Mouse (Mus musculus): ENCODE measurements around the gene Pdia5. TPM values are rescaled to one million over a fixed set of nuclear protein-coding genes. Genes with fewer than 3 reads are reported as not detected.

The Pdia5 gene
- total and polyA plus RNA-seq, 3 experiments, result not detected

- no peak overlapping the region for H3K9ac ChIP-seq (ENCODE audit: insufficient read depth, low read depth)
- TF ChIP-seq MAFK (IDR thresholded peaks at IDR 0.05; ENCODE audit: insufficient replicate concordance, low read length), result no peak
- no peak for TF ChIP-seq USF1 (IDR thresholded peaks at IDR 0.05; ENCODE audit: low read depth, low read length)
- no peak for TF ChIP-seq TCF12 (IDR thresholded peaks at IDR 0.05; ENCODE audit: low read depth, low read length)
- TF ChIP-seq E2F4 (IDR thresholded peaks at IDR 0.05; ENCODE audit: insufficient replicate concordance, low read depth, low read length), result no peak
- no peak for TF ChIP-seq TBP (conservative IDR thresholded peaks at IDR 0.05; ENCODE audit: low read depth, low read length)
- TF ChIP-seq CHD1 (IDR thresholded peaks at IDR 0.05; ENCODE audit: low read depth, low read length), result no peak
- TF ChIP-seq ZMIZ1 (IDR thresholded peaks at IDR 0.05; ENCODE audit: low read depth, low read length), result no peak
- TF ChIP-seq USF2 (conservative IDR thresholded peaks at IDR 0.05; ENCODE audit: low read depth, low read length), result no peak
- no peak for TF ChIP-seq JUND (conservative IDR thresholded peaks at IDR 0.05; ENCODE audit: low read depth, low read length)
- in situ Hi-C loops (cut with MboI; ENCODE audit: low pct_ligation_motif_present, low pct_unique_long_range_greater_than_20kb, low sequenced_read_pairs) (no loop called here), dilution Hi-C loops (cut with MboI; ENCODE audit: extremely low pct_ligation_motif_present, extremely low pct_unique_long_range_greater_than_20kb, low sequenced_read_pairs) (no loop called here)
- no peaks in the 10 kb centered on the region for H3K79me2 ChIP-seq (replicated peaks; ENCODE audit: control insufficient read depth, extremely low read depth, insufficient read depth, poor library complexity, severe bottlenecking)
- H3K27ac ChIP-seq (ENCODE audit: insufficient read depth, low read depth), result no peak overlapping the region
- H3K9me3 ChIP-seq (replicated peaks; ENCODE audit: low read length), result peaks cover 9% of the 10 kb centered on the region
- H3K4me2 ChIP-seq (ENCODE audit: insufficient read depth, low read depth, poor library complexity, severe bottlenecking), result no peak overlapping the region
- no peaks in the 10 kb centered on the region for H3K36me3 ChIP-seq (replicated peaks in 1 of 2; ENCODE audit: control insufficient read depth in 1 of 2, insufficient read depth in 1 of 2, low read length in 1 of 2)
- H3K4me3 ChIP-seq (replicated peaks in 1 of 3; ENCODE audit: low read depth in 2 of 3, low read length in 2 of 3, poor library complexity in 1 of 3), result no peak overlapping the region
- H3K27me3 ChIP-seq (replicated peaks), result peaks cover 88% of the 10 kb centered on the region
- peaks cover 9 to 17% of the 10 kb centered on the region in 2 experiments for H3K4me1 ChIP-seq (ENCODE audit: control insufficient read depth in 1 of 2, insufficient read depth in 2 of 2)
- DNase-seq (ENCODE audit: extremely low read depth), result no peak
These were observed 1.5 kb downstream of the Pdia5 start for GRCm38 (mm10) chr16:35489066-35489718.

DNA sequence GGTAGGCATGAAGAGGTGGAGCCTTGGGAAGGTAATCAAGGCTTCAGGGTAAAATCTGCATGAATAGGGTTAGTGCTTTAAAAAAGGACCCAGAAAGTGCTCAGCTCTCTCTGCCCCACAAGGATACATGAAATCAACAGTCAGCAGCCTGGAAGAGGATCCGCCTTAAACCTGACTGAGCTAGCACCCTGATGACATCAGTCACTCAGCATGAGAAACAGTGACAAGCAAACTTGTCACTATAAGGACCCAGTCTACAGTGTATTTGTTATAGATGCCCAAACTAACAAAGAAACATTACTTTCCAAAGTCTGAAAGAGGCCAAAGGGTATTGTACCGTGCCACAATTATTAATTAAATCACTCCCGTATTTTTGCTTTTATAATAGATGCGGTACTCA lies 2.9 kb downstream of the Pdia5 start:
- H3K4me2 ChIP-seq (ENCODE audit: insufficient read depth, low read depth, poor library complexity, severe bottlenecking), result no peak overlapping the region
- no peak for DNase-seq (ENCODE audit: extremely low read depth)
- H3K9ac ChIP-seq (ENCODE audit: insufficient read depth, low read depth), result no peak overlapping the region
- no peak for TF ChIP-seq UBTF (IDR thresholded peaks at IDR 0.05; ENCODE audit: low read depth, low read length)
- TF ChIP-seq GABPA (IDR thresholded peaks at IDR 0.05; ENCODE audit: insufficient replicate concordance, low read depth, low read length), result no peak
- no peak for TF ChIP-seq MYC (IDR thresholded peaks at IDR 0.05; ENCODE audit: low read depth, low read length)
- TF ChIP-seq TCF12 (IDR thresholded peaks at IDR 0.05; ENCODE audit: low read depth, low read length), result no peak
- H3K27ac ChIP-seq (ENCODE audit: insufficient read depth, low read depth), result no peak overlapping the region
- H3K79me2 ChIP-seq (replicated peaks; ENCODE audit: control insufficient read depth, extremely low read depth, insufficient read depth, poor library complexity, severe bottlenecking), result no peaks in the 10 kb centered on the region
- H3K36me3 ChIP-seq (replicated peaks in 1 of 2; ENCODE audit: control insufficient read depth in 1 of 2, insufficient read depth in 1 of 2, low read length in 1 of 2), result no peaks in the 10 kb centered on the region
- peaks cover 11% of the 10 kb centered on the region for H3K9me3 ChIP-seq (replicated peaks; ENCODE audit: low read length)
- H3K27me3 ChIP-seq (replicated peaks), result peaks cover 89% of the 10 kb centered on the region
- in situ Hi-C loops (cut with MboI; ENCODE audit: low pct_ligation_motif_present, low pct_unique_long_range_greater_than_20kb, low sequenced_read_pairs), result no loop called here
- H3K4me1 ChIP-seq (ENCODE audit: control insufficient read depth in 1 of 2, insufficient read depth in 2 of 2), result peaks cover 9 to 21% of the 10 kb centered on the region in 2 experiments
- no peak overlapping the region for H3K4me3 ChIP-seq (replicated peaks in 1 of 3; ENCODE audit: low read depth in 2 of 3, low read length in 2 of 3, poor library complexity in 1 of 3)
- dilution Hi-C loops (cut with MboI; ENCODE audit: extremely low pct_ligation_motif_present, extremely low pct_unique_long_range_greater_than_20kb, low sequenced_read_pairs), result no loop called here

- dilution Hi-C loops (cut with MboI; ENCODE audit: extremely low pct_ligation_motif_present, extremely low pct_unique_long_range_greater_than_20kb, low sequenced_read_pairs) (no loop called here), in situ Hi-C loops (cut with MboI; ENCODE audit: low pct_ligation_motif_present, low pct_unique_long_range_greater_than_20kb, low sequenced_read_pairs) (no loop called here)
- Histone ChIP-seq H3K9me3 (replicated peaks; ENCODE audit: low read length) (peaks cover 15% of the 10 kb centered on the region), H3K4me1 (ENCODE audit: control insufficient read depth in 1 of 2, insufficient read depth in 2 of 2) (peaks cover 9 to 21% of the 10 kb centered on the region in 2 experiments), H3K36me3 (replicated peaks in 1 of 2; ENCODE audit: control insufficient read depth in 1 of 2, insufficient read depth in 1 of 2, low read length in 1 of 2) (no peaks in the 10 kb centered on the region), H3K9ac (ENCODE audit: insufficient read depth, low read depth) (no peak overlapping the region), H3K4me3 (replicated peaks in 1 of 3; ENCODE audit: low read depth in 2 of 3, low read length in 2 of 3, poor library complexity in 1 of 3) (no peak overlapping the region), H3K79me2 (replicated peaks; ENCODE audit: control insufficient read depth, extremely low read depth, insufficient read depth, poor library complexity, severe bottlenecking) (no peaks in the 10 kb centered on the region), H3K4me2 (ENCODE audit: insufficient read depth, low read depth, poor library complexity, severe bottlenecking) (no peak overlapping the region), H3K27ac (ENCODE audit: insufficient read depth, low read depth) (no peak overlapping the region), H3K27me3 (replicated peaks) (peaks cover 88% of the 10 kb centered on the region)
- TF ChIP-seq GABPA (IDR thresholded peaks at IDR 0.05; ENCODE audit: insufficient replicate concordance, low read depth, low read length) (no peak), MAX (IDR thresholded peaks at IDR 0.05; ENCODE audit: low read length) (no peak), IRF4 (IDR thresholded peaks at IDR 0.05; ENCODE audit: low read depth, low read length) (no peak), EP300 (IDR thresholded peaks at IDR 0.05; ENCODE audit: low read length) (no peak), MXI1 (IDR thresholded peaks at IDR 0.05; ENCODE audit: low read depth, low read length) (no peak), CTCF (conservative IDR thresholded peaks at IDR 0.05 in 1 of 2, IDR thresholded peaks at IDR 0.05 in 1 of 2; ENCODE audit: low read depth in 2 of 2, low read length in 2 of 2) (no peak), HCFC1 (IDR thresholded peaks at IDR 0.05; ENCODE audit: low read depth, low read length) (no peak), NRF1 (IDR thresholded peaks at IDR 0.05; ENCODE audit: low read depth, low read length) (no peak), PAX5 (IDR thresholded peaks at IDR 0.05; ENCODE audit: low read length) (no peak), BHLHE40 (IDR thresholded peaks at IDR 0.05; ENCODE audit: low read depth, low read length) (no peak), USF1 (IDR thresholded peaks at IDR 0.05; ENCODE audit: low read depth, low read length) (no peak), POLR2AphosphoS2 (IDR thresholded peaks at IDR 0.05; ENCODE audit: low read depth, low read length) (no peak), MAFK (IDR thresholded peaks at IDR 0.05; ENCODE audit: insufficient replicate concordance, low read length) (no peak), NELFE (IDR thresholded peaks at IDR 0.05; ENCODE audit: low read depth, low read length) (no peak)
- DNase-seq (ENCODE audit: extremely low read depth), result no peak
These were observed 3.6 kb downstream of the Pdia5 start for GRCm38 (mm10) chr16:35487056-35487455.

Measured in CH12.LX (cell line).